ENCODE assay signal across 14 mouse cellular contexts in the genomic region with DNA sequence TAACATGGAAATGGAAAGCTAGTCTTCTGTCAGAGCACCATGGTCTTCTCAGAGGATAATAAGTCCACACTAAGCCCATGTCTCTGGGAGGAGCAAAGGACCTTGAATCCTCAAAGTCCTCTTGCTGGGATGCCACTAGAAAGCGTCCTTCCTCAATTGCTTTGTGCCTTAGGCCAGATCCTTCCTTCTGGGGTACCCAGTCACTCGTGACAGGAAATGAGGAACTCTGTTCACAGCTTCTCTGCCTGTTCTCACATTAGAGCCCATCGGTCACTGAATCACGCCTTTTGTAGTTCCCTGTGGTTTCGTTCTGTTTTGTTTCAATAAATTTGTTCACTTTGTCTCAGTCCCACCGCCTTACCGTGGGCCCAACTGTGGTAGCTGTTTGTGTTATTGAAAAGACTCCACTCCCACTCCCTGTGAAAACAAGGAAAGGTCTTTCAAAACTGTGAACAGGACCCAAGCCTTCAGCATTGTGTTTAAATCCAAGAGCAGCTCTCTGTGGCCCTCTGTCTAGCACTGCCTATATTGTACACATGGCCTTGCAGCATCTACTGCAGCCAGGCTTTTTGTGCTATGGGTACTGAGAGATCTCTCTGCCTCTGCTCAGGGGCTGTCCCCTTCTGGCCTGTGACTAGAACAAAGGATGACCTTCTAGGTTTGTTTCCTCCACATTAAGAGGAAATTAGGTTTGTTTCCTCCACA.
DNase-seq lines count a peak whose midpoint lies in the region; ATAC-seq and TF ChIP-seq lines count a peak whose summit lies in the region.
"Had no signal": no experiment of that assay in that cellular context is flagged by ENCODE, and none has a peak within 500 bp of the region (broad histone marks: within the 10 kb centered on the region; RNA-seq: fewer than 3 reads in every experiment).

No protein-coding gene starts in this region.

- DNase-seq in brain, embryonic 14.5 days (ENCODE audit: low read depth): peak; percentile 61
- no peak for DNase-seq in cerebellum, adult 11-12 months
- DNase-seq in retina, postnatal 1 day: no peak
- DNase-seq in kidney, adult 8-10 months: no peak
- DNase-seq: gastrocnemius, postnatal 14 days; kidney, postnatal 36 days; lung, postnatal 14 days; right cerebral cortex, postnatal 25 days; thymus, adult 2 months had no signal

- H3K9me3 ChIP-seq in intestine, postnatal 0 days (ENCODE audit: control insufficient read depth): no peaks in the 10 kb centered on the region
- no peaks in the 10 kb centered on the region for H3K9me3 ChIP-seq in intestine, embryonic 15.5 days
- H3K9me3 ChIP-seq: limb, embryonic 13.5 days had no signal

- no peak overlapping the region for H3K27ac ChIP-seq in intestine, postnatal 0 days (ENCODE audit: low read depth, low read length)
- H3K27ac ChIP-seq in intestine, embryonic 15.5 days: no peak overlapping the region
- H3K27ac ChIP-seq in macrophage: peak overlapping the region; percentile 93
- H3K27ac ChIP-seq: limb, embryonic 13.5 days had no signal

- H3K36me3 ChIP-seq in intestine, postnatal 0 days (ENCODE audit: control insufficient read depth, insufficient read depth): no peaks in the 10 kb centered on the region
- no peaks in the 10 kb centered on the region for H3K36me3 ChIP-seq in intestine, embryonic 15.5 days
- H3K36me3 ChIP-seq in macrophage (ENCODE audit: inconsistent target): no peaks in the 10 kb centered on the region
- H3K36me3 ChIP-seq: limb, embryonic 13.5 days had no signal

- no peaks in the 10 kb centered on the region for H3K4me1 ChIP-seq in intestine, postnatal 0 days (replicated peaks; ENCODE audit: control insufficient read depth, insufficient read depth, low read length)
- no peaks in the 10 kb centered on the region for H3K4me1 ChIP-seq in intestine, embryonic 15.5 days (replicated peaks)

- H3K4me2 ChIP-seq in intestine, postnatal 0 days (replicated peaks; ENCODE audit: low read depth): no peak overlapping the region
- H3K4me2 ChIP-seq in intestine, embryonic 15.5 days (replicated peaks): no peak overlapping the region
- H3K4me2 ChIP-seq: limb, embryonic 13.5 days had no signal

- WGBS in intestine, postnatal 0 days: 81% methylated on average over 7 of the region's 7 CpGs
- 75% methylated on average over 7 of the region's 7 CpGs for WGBS in intestine, embryonic 15.5 days
- WGBS in macrophage (ENCODE audit: missing documents): 2% methylated on average over 7 of the region's 7 CpGs

- no peaks in the 10 kb centered on the region for H3K79me2 ChIP-seq in macrophage (ENCODE audit: inconsistent target)

- H3K4me3 ChIP-seq in intestine, postnatal 0 days (ENCODE audit: low read depth, low read length): no peak overlapping the region
- no peak overlapping the region for H3K4me3 ChIP-seq in intestine, embryonic 15.5 days (replicated peaks)
- no peak overlapping the region for H3K4me3 ChIP-seq in macrophage (ENCODE audit: inconsistent target)
- H3K4me3 ChIP-seq: limb, embryonic 13.5 days had no signal

- no peak for ATAC-seq in intestine, postnatal 0 days
- no peak for ATAC-seq in intestine, embryonic 15.5 days
- peak; percentile 87 for ATAC-seq in granulocyte monocyte progenitor cell, adult 5-6 weeks (replicated peaks; ENCODE audit: poor library complexity, severe bottlenecking)

- H3K9ac ChIP-seq in intestine, postnatal 0 days (ENCODE audit: low read depth, low read length): no peak overlapping the region
- no peak overlapping the region for H3K9ac ChIP-seq in intestine, embryonic 15.5 days
- H3K9ac ChIP-seq: limb, embryonic 13.5 days had no signal

- peak; percentile 30; the same call in 1 of the 2 replicates for TF ChIP-seq CTCF in intestine, postnatal 0 days (IDR thresholded peaks at IDR 0.05; ENCODE audit: low read depth)
- TF ChIP-seq CTCF in brain, embryonic 14.5 days (IDR thresholded peaks at IDR 0.05; ENCODE audit: borderline replicate concordance, extremely low read depth, insufficient read depth, insufficient read length): no peak

- no peaks in the 10 kb centered on the region for H3K27me3 ChIP-seq in intestine, postnatal 0 days (replicated peaks; ENCODE audit: control insufficient read depth, insufficient read depth, low read length)
- H3K27me3 ChIP-seq in intestine, embryonic 15.5 days (replicated peaks): no peaks in the 10 kb centered on the region
- H3K27me3 ChIP-seq: limb, embryonic 13.5 days had no signal

- TF ChIP-seq POLR2A in brain, embryonic 14.5 days (IDR thresholded peaks at IDR 0.05; ENCODE audit: borderline replicate concordance, extremely low read depth, insufficient read depth, insufficient read length, poor library complexity, severe bottlenecking): no peak
